Mouse (Mus musculus): ENCODE data around the gene Cntrob.

DNA sequence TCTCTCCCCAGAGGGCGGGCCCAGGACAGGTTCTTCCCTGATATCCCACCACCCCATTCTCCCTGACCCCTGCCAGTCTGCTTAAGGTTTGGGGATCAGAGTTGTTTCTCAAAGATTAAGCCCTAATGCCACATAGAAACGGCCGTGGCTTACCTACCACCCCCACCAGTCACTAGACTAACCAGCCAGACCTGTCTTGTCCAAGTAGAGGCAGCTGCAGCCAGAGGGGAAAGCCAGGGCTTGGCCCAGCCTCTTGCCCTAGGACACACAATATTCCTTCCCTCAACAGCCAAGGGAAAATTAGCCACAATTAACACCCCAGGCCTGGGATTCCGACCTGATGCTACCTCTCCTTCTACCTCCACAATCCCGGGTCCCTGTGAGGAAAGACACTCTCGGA is 42.1 kb upstream of the Cntrob start:
- TF ChIP-seq EP300 (IDR thresholded peaks at IDR 0.05; ENCODE audit: insufficient read depth, low read depth, low read length) (no peak), CTCF (IDR thresholded peaks at IDR 0.05; ENCODE audit: low read depth, low read length) (no peak)
